Mouse (Mus musculus) MEL-GATA-1-ER (cell line): ENCODE data around the gene Actb.
"Not testable (repeated sequence)": the region's sequence is repeated elsewhere in the genome, so short reads cannot be mapped to it uniquely, and the experiment has no call there.

Source experiments
- DNase-seq: peaks from one replicate; pipeline ENCODE4 v3.0.0-alpha.2; 2012; ENCODE audit warnings: low read depth; ENCODE audit errors: extremely low read depth

Actb gene

GRCm38 (mm10) chr5:142902506-142903314 is 3.8 kb downstream of the Actb start:
- DNase-seq = no peak

DNA sequence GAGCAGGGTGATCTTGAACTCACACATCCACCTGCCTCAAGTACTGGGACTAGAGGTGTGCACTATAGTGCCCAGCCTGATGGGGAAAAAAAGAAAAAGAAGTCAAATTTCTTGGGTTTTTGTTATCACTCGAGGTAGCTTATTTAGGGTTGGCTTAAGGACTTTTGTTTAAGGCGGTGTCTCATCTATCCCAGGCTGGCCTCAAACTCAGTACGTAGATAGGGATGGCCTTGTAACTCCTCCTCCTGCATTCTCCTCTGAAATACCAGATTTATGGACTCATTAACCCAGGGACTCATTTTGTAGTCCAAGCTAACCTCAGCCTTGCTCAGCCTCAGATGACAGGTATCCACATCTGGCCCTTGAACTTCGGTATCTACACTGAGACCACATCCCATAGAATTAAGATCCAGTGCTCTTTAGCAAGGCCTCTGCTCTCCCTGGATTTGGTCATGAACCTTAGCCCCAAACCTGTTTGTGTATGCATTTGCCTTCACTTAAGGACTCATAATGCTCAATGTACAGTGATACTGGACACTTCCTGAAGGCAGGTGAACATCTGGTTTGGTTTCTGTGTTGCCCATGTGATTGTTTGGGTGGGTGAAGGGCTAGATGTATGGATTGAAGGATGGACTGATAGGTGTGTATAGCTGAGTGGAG is 4.6 kb downstream of the Actb start:
- no peak for DNase-seq

DNA sequence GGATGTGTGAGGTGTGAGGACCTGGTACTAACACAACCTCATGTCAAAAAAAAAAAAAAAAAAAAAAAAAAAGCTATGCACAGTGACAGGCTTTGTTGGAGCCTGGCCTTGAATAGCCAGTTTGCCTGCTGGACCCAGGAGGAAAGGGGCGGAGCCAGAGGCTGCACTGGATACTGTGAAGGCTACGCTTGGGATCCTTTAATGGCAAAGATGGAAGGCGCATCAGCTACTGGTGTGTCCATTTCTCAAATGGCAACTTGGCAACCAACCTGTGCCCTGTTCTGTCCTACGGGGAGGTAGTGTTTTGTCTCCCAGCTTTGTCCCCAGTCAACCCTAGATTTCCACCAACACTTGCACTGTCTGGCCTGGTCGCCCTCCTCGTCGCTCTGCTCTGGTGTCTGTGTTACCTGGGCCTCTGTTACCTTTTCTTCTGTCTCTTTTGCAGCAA is 5.2 kb downstream of the Actb start:
- DNase-seq = no peak

- no peak for DNase-seq
Observed at GRCm38 (mm10) chr5:142900651-142901050, 5.9 kb downstream of the Actb start.

DNA sequence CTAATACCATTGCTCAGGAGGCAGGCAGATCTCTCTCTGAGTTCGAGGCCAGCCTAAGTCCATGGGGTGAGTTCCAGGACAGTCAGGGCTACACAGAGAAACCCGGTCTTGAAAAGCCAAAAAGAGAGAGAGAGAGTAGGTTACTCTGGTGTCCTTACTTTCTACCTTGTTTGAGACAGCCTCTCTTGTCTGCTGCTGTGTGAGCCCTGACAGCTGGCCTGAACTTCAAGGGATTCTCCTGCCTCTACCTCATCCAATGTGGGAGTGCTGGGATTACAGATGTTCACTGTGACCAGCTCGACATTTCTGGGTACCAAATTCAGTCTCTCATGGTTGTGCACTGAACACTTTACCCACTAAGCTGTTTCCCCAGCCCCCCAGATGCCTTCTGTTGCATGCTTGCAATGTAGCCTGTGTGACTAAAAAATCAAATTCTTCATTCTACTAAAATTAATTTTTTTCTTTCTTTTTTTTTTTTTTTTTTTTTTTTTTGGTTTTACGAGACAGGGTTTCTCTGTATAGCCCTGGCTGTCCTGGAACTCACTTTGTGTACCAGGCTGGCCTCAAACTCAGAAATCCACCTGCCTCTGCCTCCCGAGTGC is 6.5 kb downstream of the Actb start:
- no peak for DNase-seq

DNA sequence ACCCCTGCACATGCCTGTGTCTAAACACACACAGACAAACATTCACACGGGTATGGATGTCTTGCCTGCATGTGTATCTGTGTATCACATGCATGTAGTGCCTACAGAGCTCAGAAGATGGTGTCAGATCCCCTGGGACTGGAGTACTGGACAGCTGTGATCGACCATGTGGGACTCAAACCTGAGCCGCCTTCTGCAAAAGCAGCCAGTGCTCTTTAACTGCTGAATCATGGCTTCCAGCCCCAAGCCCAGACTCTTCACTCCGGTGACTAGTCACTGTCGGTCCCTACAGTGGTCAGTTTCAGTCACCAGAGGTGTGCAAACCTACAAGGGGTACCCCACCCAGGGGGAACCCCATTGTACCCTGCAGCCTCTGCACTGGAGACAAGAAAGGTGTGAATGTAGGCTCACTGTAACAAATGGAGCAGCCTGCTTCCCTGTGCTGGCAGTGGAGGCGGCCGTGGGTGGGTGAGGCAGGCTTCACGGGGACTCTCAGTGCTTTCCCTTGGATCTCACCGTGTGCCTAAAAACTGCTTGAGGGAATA is 7.4 kb downstream of the Actb start:
- DNase-seq = no peak

GRCm38 (mm10) chr5:142898316-142898715 is 8.2 kb downstream of the Actb start:
- no peak for DNase-seq

GRCm38 (mm10) chr5:142897568-142898248 is 8.8 kb downstream of the Actb start:
- no peak for DNase-seq

- DNase-seq = no peak
Observed at GRCm38 (mm10) chr5:142896713-142897112, 9.8 kb downstream of the Actb start.

- DNase-seq = no peak
Observed at GRCm38 (mm10) chr5:142896192-142896591, 10.4 kb downstream of the Actb start.

DNA sequence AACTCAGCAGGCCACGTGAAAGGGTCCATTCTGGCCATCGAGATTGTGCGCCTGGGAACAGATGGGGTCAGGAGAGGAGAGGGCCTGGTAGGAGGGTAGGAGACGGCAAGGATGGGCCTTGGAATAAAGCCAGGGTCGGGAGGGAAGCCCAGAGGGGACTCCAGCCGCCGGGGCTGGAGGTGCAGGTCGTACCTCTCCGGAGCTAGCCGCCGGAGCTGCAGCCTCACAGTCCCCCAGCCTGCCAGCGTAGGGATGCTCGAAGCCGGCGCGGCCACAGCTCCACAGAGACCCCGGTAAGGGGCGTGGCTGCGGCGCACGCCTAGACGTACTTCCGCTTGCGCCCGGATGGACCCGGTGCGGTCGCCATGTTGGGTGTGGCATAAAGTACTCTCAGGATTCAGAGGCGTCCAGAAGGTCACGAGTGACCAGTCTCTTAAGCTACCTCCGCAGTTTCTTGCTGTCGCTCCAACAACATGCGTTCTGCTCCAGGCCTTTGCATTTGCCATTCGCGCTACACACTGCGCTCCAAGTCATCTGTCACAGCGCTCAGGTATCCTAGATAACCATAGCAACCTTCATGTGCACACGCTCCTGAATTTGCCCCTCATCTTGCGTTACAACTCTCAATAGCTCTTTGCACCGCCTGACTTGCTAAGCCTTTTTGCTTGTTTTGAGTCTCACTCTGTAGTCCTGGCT is 11.5 kb downstream of the Actb start, which contains the start of gene Fbxl18:
TSS of gene Fbxl18 (minus strand) at position 504 of the 696 bp plus-strand sequence.
- DNase-seq = peak; percentile 75

GRCm38 (mm10) chr5:142891396-142891795 is 15.2 kb downstream of the Actb start:
- no peak for DNase-seq

DNA sequence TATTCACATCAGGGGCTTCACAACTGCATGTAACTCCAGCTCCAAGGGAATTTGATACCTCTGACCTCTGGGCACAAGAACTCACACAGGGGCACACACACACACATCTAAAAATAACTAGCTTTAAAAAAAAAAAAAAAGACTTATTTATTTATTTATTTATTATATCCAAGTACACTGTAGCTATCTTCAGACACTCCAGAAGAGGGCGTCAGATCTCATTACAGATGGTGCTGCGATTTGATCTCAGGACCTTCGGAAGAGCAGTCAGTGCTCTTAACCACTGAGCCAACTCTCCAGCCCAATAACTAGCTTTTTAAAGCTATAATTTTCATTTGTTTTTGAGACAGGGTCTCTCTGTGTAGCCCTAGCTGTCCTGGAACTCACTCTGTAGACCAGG is 19.0 kb downstream of the Actb start:
- DNase-seq = not testable (repeated sequence)

GRCm38 (mm10) chr5:142886761-142887160 is 19.8 kb downstream of the Actb start:
- no peak for DNase-seq

DNA sequence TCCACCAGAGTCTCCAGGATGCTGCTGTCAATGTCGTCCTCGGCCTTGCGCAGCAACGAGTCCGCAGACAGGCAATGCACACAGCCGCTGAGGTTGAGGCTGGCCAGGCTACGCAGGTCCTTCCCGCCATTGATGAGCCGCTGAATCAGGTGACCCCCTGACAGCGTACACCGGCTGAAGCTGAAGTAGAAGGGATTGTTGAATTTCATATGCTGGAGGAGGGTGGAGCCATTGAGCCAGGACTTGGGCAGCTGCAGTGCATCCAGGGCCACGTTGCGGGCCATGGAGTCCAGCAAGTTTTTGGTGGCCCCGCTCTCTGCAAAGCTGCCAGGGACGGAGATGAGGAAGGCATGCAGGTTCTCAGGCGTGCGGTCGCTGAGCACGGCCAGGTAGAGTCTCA is 20.4 kb downstream of the Actb start:
- DNase-seq = no peak

- no peak for DNase-seq
Observed at GRCm38 (mm10) chr5:142882471-142882870, 24.1 kb downstream of the Actb start.

- DNase-seq = no peak
Observed at GRCm38 (mm10) chr5:142881936-142882335, 24.6 kb downstream of the Actb start.

DNA sequence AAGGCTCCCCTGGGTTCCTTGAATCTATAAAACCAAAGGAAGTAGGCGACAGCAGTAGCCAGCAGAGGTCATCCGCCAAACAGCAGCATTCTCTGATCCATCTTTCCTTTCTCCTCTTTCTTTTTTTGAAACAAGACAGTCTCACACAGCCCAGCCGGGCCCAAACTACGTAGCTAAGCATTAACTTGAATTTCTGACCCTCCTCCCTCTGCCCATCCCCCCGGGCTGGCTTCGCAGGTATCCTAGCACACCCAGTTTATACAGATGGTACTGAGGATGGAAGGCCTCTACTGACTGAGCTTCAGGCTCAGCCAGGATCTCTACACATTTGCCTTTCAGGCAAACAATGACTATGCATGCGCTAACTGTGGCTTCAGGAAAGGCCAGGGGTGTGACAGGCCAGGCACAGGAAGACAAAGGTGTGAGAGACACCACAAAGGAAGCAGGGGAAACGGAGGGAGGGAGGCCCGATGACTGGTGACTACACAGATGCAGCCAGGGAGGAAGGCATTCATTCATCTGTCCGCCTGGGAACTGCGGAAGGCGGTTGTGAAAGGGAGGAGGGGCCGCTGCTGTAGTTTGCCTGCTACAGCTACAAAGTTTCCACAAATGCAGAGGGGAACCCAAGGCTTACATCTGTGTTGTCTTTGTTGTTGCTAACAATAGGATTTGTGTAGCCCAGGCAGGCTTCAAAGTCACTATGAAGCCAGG is 25.6 kb downstream of the Actb start:
- no peak for DNase-seq

- no peak for DNase-seq
Observed at GRCm38 (mm10) chr5:142880246-142880645, 26.3 kb downstream of the Actb start.
